Mouse (Mus musculus): ENCODE measurements at regions not wholly inside any gene's neighbourhood (a gene's known extent, or its start where the extent isn't known, plus 50 kb on each side); places are given as distances from the start of the nearest gene placed in this dataset.
"Not testable (repeated sequence)": the region's sequence is repeated elsewhere in the genome, so short reads cannot be mapped to it uniquely, and the experiment has no call there.

DNA sequence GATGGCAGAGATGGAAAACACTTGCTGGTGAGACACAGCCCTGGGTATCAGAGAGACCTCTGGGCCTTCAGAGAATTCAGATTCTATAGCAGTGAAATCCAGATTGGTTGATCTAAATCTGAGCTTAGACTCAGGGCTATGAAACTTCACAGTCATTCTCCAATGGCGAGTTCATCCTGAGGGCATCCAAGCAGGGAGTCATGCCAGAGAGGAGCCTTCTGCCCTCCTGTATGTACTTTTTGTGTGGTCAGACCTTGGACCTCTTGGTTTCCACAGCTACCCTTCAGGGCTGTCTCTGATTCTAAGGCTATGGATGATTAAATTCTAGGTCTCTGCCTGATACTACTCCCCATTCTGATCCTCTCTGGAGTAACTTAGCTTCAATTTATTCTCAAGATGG lies 122.0 kb upstream of the Mettl15 start:
- no peaks in the 10 kb centered on the region for H3K27me3 ChIP-seq (ENCODE audit: insufficient read depth, poor library complexity, severe bottlenecking)
- no peak overlapping the region for H3K4me3 ChIP-seq
- H3K36me3 ChIP-seq: no peaks in the 10 kb centered on the region
- no peaks in the 10 kb centered on the region for H3K9me3 ChIP-seq
- no peak for DNase-seq (ENCODE audit: low spot score)
- H3K27ac ChIP-seq: no peak overlapping the region
- WGBS: 58% methylated on average over 1 of the region's 1 CpGs
- no peaks in the 10 kb centered on the region for H3K4me1 ChIP-seq

DNA sequence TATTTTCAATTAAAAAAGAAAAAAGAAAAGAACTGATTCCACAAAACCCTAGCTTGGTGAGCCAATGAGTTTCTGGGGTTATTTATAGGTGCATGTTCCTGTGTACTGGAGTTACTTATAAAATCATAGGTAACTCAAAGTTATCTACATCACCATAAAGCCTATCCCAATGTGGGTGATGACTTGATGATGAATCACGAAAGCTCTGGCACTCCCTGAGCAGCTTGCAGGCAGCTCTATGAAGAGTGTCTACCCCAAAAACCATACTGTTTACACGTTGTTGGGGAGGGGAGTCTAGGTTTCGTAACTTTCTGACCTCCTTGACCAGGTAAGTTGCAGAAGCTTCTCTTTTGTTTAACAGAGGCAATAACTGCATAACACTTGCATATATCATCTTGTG lies 123.7 kb upstream of the Mettl15 start:
- no peak for DNase-seq (ENCODE audit: low spot score)
- WGBS: 72% methylated on average over 3 of the region's 3 CpGs

DNA sequence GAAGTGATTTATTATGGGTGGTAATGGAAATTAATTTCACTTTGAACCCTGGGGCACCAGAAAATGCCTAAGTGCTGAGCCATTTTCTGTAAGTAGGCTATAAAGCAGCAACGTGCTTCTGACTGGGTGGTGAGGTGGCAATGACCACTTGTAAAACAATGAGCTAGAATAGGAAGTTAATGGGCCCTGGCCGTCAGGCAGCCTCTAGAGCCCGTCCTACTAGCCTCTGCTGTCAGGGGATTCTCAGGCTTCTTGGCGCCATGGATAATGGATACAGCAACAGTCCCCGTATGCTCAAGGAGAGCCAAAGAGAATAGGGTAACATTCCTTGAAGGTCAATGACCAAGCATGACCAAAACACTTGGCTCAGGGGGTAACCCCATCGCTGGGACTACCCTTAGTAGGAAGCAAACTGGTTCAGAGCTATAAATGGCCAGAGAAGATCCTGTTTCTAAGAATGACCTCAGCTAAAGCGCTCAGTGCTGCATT lies 126.1 kb upstream of the Mettl15 start:
- no peaks in the 10 kb centered on the region for H3K36me3 ChIP-seq
- no peak overlapping the region for H3K27ac ChIP-seq
- DNase-seq (ENCODE audit: low spot score): no peak
- H3K27me3 ChIP-seq (ENCODE audit: insufficient read depth, poor library complexity, severe bottlenecking): no peaks in the 10 kb centered on the region
- H3K4me3 ChIP-seq: no peak overlapping the region
- H3K4me1 ChIP-seq: no peaks in the 10 kb centered on the region
- no peaks in the 10 kb centered on the region for H3K9me3 ChIP-seq
- WGBS: 71% methylated on average over 7 of the region's 7 CpGs

More for the DNA sequence above, 123.7 kb upstream of the Mettl15 start:
- no peaks in the 10 kb centered on the region for H3K4me1 ChIP-seq
- H3K27me3 ChIP-seq (ENCODE audit: insufficient read depth, poor library complexity, severe bottlenecking): no peaks in the 10 kb centered on the region
- no peaks in the 10 kb centered on the region for H3K9me3 ChIP-seq
- no peak overlapping the region for H3K4me3 ChIP-seq
- H3K36me3 ChIP-seq: no peaks in the 10 kb centered on the region
- H3K27ac ChIP-seq: no peak overlapping the region

- no peaks in the 10 kb centered on the region for H3K4me1 ChIP-seq
- H3K27ac ChIP-seq: no peak overlapping the region
- H3K4me3 ChIP-seq: no peak overlapping the region
These were observed 139.6 kb upstream of the Mettl15 start for GRCm38 (mm10) chr2:109420098-109420497.

GRCm38 (mm10) chr2:109431183-109431582 lies 150.6 kb upstream of the Mettl15 start:
- Histone ChIP-seq H3K36me3 (no peaks in the 10 kb centered on the region), H3K4me3 (no peak overlapping the region), H3K9me3 (no peaks in the 10 kb centered on the region), H3K4me1 (no peaks in the 10 kb centered on the region), H3K27me3 (ENCODE audit: insufficient read depth, poor library complexity, severe bottlenecking) (no peaks in the 10 kb centered on the region), H3K27ac (no peak overlapping the region)
- 65% methylated on average over 3 of the region's 3 CpGs for WGBS
- DNase-seq (ENCODE audit: low spot score): no peak

More at GRCm38 (mm10) chr2:109420098-109420497, 139.6 kb upstream of the Mettl15 start:
- Histone ChIP-seq H3K9me3 (no peaks in the 10 kb centered on the region), H3K36me3 (no peaks in the 10 kb centered on the region), H3K27me3 (ENCODE audit: insufficient read depth, poor library complexity, severe bottlenecking) (no peaks in the 10 kb centered on the region)
- no peak for DNase-seq (ENCODE audit: low spot score)

DNA sequence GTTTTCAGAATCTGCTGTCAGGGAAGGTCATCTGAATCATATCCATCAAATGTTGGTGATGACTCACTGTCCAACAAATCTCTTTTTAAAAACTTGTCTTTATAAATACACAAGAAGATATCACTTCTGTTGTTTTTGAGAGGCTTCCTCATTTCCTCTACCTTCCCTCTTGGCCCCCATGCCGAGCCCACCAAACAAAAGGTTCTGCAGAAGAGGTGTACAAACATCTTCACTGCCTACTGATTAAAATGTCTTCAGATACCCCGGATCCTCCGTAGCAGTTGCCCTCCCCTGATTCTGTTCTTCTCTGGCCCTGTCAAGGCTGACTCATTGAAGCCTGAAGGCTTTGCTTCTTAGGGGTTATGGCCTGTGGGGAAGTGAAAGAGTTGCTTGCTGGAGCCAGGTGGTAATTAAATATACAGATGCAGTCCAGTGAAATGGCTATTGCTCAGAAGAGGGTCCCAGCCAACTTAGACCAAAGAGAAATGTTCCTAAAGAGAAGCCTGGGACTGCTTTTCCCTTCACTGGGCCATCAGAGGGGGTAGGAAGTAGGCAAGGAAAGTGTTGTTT lies 162.1 kb upstream of the Mettl15 start:
- Histone ChIP-seq H3K27me3 (ENCODE audit: insufficient read depth, poor library complexity, severe bottlenecking) (no peaks in the 10 kb centered on the region), H3K36me3 (no peaks in the 10 kb centered on the region), H3K4me3 (no peak overlapping the region), H3K9me3 (no peaks in the 10 kb centered on the region), H3K4me1 (no peaks in the 10 kb centered on the region), H3K27ac (no peak overlapping the region)
- WGBS: 77% methylated on average over 3 of the region's 3 CpGs
- no peak for DNase-seq (ENCODE audit: low spot score)

DNA sequence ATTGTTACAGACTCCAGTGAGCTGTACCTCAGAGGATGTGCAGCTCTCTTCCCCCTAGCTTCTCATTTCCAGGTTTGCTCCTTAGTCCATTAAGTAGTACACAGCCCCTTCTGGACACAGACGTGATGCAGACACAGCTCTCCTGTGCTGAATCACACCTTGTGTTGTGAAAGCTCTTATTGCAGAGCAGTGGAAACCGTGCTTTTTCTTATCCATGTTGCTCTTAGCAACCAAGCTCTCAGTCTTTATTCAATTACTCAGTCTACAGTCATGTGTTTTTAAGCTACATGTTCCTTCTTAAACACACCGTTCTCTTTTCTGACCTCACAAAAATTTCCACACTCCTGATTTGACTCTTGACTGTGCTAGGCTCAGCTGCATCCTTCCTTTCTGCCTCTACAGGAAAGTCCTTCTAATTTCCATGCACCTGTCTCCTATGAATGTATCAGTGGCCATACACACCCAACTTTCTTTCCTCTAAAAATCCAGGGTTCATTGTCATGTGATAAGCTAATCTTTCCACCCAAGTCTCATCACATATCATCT lies 163.0 kb upstream of the Mettl15 start:
- no peaks in the 10 kb centered on the region for H3K9me3 ChIP-seq
- H3K27me3 ChIP-seq (ENCODE audit: insufficient read depth, poor library complexity, severe bottlenecking): no peaks in the 10 kb centered on the region
- no peak overlapping the region for H3K27ac ChIP-seq
- H3K36me3 ChIP-seq: no peaks in the 10 kb centered on the region
- WGBS: 62% methylated on average over 3 of the region's 3 CpGs
- no peaks in the 10 kb centered on the region for H3K4me1 ChIP-seq
- H3K4me3 ChIP-seq: no peak overlapping the region
- DNase-seq (ENCODE audit: low spot score): no peak

DNA sequence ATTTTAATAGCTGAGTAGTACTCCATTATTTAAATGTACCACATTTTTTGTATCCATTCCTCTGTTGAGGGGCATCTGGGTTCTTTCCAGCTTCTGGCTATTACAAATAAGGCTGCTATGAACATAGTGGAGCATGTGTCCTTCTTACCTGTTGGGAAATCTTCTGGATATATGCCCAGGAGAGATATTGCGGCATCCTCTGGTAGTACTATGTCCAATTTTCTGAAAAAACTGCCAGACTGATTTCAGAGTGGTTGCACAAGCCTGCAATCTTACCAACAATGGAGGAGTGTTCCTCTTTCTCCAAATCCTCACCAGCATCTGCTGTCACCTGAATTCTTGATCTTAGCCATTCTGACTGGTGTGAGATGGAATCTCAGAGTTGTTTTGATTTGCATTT lies 181.7 kb upstream of the Mettl15 start:
- not testable (repeated sequence) for H3K36me3 ChIP-seq; H3K27me3 ChIP-seq (ENCODE audit: insufficient read depth, poor library complexity, severe bottlenecking); H3K4me3 ChIP-seq; H3K9me3 ChIP-seq; H3K4me1 ChIP-seq; DNase-seq (ENCODE audit: low spot score); H3K27ac ChIP-seq
- 75% methylated on average over 1 of the region's 1 CpGs for WGBS

- Histone ChIP-seq H3K36me3 (no peaks in the 10 kb centered on the region), H3K27ac (no peak overlapping the region), H3K9me3 (no peaks in the 10 kb centered on the region), H3K27me3 (ENCODE audit: insufficient read depth, poor library complexity, severe bottlenecking) (no peaks in the 10 kb centered on the region), H3K4me3 (no peak overlapping the region), H3K4me1 (no peaks in the 10 kb centered on the region)
- 78% methylated on average over 1 of the region's 1 CpGs for WGBS
- DNase-seq (ENCODE audit: low spot score): no peak
These were observed 190.2 kb upstream of the Bdnf start for GRCm38 (mm10) chr2:109484306-109484705.

DNA sequence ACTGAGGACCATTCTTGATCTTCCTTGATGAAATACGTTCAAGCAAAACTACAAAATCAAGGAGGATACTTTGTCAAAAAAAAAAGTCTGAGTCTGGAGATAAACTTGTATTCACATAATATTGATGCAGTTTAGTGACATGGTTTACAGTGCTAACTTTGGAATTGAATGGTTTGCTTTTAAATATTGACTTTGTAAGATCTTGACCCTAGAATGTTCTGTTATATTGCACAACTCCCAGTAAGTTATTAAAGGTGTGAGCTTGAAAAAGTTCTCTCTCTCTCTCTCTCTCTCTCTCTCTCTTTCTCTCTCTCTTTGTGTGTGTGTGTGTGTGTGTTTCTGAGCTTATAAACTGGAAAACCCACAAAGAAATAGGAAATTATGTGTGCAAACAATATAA lies 186.9 kb upstream of the Bdnf start:
- Histone ChIP-seq H3K4me3 (no peak overlapping the region), H3K9me3 (no peaks in the 10 kb centered on the region), H3K36me3 (no peaks in the 10 kb centered on the region), H3K27me3 (ENCODE audit: insufficient read depth, poor library complexity, severe bottlenecking) (no peaks in the 10 kb centered on the region), H3K27ac (no peak overlapping the region), H3K4me1 (no peaks in the 10 kb centered on the region)
- no peak for DNase-seq (ENCODE audit: low spot score)
- WGBS: 65% methylated on average over 1 of the region's 1 CpGs

- Histone ChIP-seq H3K27me3 (ENCODE audit: insufficient read depth, poor library complexity, severe bottlenecking) (no peaks in the 10 kb centered on the region), H3K9me3 (no peaks in the 10 kb centered on the region), H3K36me3 (no peaks in the 10 kb centered on the region), H3K4me1 (no peaks in the 10 kb centered on the region), H3K4me3 (no peak overlapping the region), H3K27ac (no peak overlapping the region)
- WGBS: 71% methylated on average over 5 of the region's 5 CpGs
- DNase-seq (ENCODE audit: low spot score): no peak
These were observed 172.3 kb upstream of the Bdnf start for GRCm38 (mm10) chr2:109502186-109502585.

- Histone ChIP-seq H3K27ac (no peak overlapping the region), H3K27me3 (ENCODE audit: insufficient read depth, poor library complexity, severe bottlenecking) (no peaks in the 10 kb centered on the region), H3K4me1 (no peaks in the 10 kb centered on the region), H3K4me3 (no peak overlapping the region), H3K9me3 (no peaks in the 10 kb centered on the region), H3K36me3 (no peaks in the 10 kb centered on the region)
- DNase-seq (ENCODE audit: low spot score): no peak
- WGBS: 67% methylated on average over 6 of the region's 6 CpGs
These were observed 169.6 kb upstream of the Bdnf start for GRCm38 (mm10) chr2:109504906-109505305.

GRCm38 (mm10) chr2:109510070-109510979 lies 164.2 kb upstream of the Bdnf start:
- no peak overlapping the region for H3K4me3 ChIP-seq
- 73% methylated on average over 8 of the region's 8 CpGs for WGBS
- no peaks in the 10 kb centered on the region for H3K36me3 ChIP-seq
- no peaks in the 10 kb centered on the region for H3K27me3 ChIP-seq (ENCODE audit: insufficient read depth, poor library complexity, severe bottlenecking)
- no peak for DNase-seq (ENCODE audit: low spot score)
- no peaks in the 10 kb centered on the region for H3K9me3 ChIP-seq
- no peaks in the 10 kb centered on the region for H3K4me1 ChIP-seq
- H3K27ac ChIP-seq: no peak overlapping the region

Measured in heart, embryonic 10.5 days (tissue).